Mouse (Mus musculus) cortical plate, adult 2 months (tissue): ENCODE data around the gene Rab11fip4.

Source experiments
- CTCF ChIP-seq: fragments of 200-500 bp; IDR thresholded peaks from 2 replicates; pipeline ENCODE4 v1.5.1; 2011; ENCODE audit warnings: mild to moderate bottlenecking, control low read depth, low read length; ENCODE audit not compliant: insufficient read depth; ENCODE audit errors: extremely low read depth
- POLR2A ChIP-seq: fragments of 200-500 bp; IDR thresholded peaks from 2 replicates; pipeline ENCODE4 v1.6.1; 2011; ENCODE audit warnings: mild to moderate bottlenecking, low read length, control low read depth; ENCODE audit not compliant: insufficient read depth; ENCODE audit errors: extremely low read depth

DNA sequence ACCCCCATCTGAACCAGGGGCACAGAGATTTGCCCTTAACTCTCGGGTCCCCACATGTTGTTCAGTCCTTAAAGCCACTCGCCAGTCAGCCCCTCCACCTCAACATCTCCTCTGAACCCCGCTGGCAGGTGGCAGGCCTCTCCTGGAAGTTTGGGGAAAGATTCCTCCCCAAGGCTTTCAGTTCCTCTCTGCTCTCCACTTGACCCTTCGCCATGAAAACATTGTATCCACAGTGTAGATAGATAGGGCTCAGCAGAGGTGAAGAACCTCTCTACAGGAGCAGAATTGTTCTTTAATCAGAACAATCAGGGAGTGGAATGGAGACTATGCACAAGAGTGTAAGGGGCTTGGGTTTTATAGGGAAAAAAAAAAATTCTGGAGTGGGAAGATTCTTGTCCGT, 66.0 kb downstream of the Rab11fip4 start:
- TF ChIP-seq POLR2A, result no peak
- no peak for TF ChIP-seq CTCF
